ENCODE assay signal across 10 mouse cellular contexts in genomic region chr15:95829553-95830205, GRCm38 (mm10). TPM values are rescaled to one million over a fixed set of nuclear protein-coding genes. Genes with fewer than 3 reads are reported as not detected.
DNase-seq lines count a peak whose midpoint lies in the region; ATAC-seq lines count a peak whose summit lies in the region.
"Had no signal": no experiment of that assay in that cellular context is flagged by ENCODE, and none has a peak within 500 bp of the region (broad histone marks: within the 10 kb centered on the region; RNA-seq: fewer than 3 reads in every experiment).

No protein-coding gene starts in this region.

- H3K27ac ChIP-seq in hindbrain, embryonic 10.5 days = peak overlapping the region; percentile 79
- no peak overlapping the region for H3K27ac ChIP-seq in hindbrain, embryonic 11.5 days (ENCODE audit: low read depth, low read length)
- H3K27ac ChIP-seq in brown adipose tissue, adult 24 weeks (replicated peaks; ENCODE audit: low read depth, low read length) = peak overlapping the region; percentile 32; the same call in 1 of the 2 replicates
- H3K27ac ChIP-seq in midbrain, embryonic 11.5 days (ENCODE audit: low read depth, low read length) = no peak overlapping the region

- no peak for ATAC-seq in hindbrain, embryonic 11.5 days (ENCODE audit: low FRiP score)
- ATAC-seq in midbrain, embryonic 11.5 days (ENCODE audit: low FRiP score) = no peak

- DNase-seq in hindbrain, embryonic 10.5 days (ENCODE audit: low spot score) = no peak
- DNase-seq in hindbrain, embryonic 11.5 days (ENCODE audit: low spot score) = no peak
- DNase-seq in kidney, adult 11 months = peak; percentile 59
- DNase-seq in midbrain, embryonic 11.5 days (ENCODE audit: low spot score, missing footprints) = peak; percentile 83
- DNase-seq in layer of hippocampus, adult 9-10 months (ENCODE audit: low spot score) = no peak
- no peak for DNase-seq in frontal cortex, postnatal 10 days (ENCODE audit: low spot score in 2 of 2)
- DNase-seq in spleen, adult 18-20 months = no peak
- DNase-seq: cerebellum, adult 11 months; liver, embryonic 13.5 days had no signal

- H3K4me1 ChIP-seq in hindbrain, embryonic 10.5 days (replicated peaks) = peaks cover 47% of the 10 kb centered on the region
- H3K4me1 ChIP-seq in hindbrain, embryonic 11.5 days (replicated peaks; ENCODE audit: control insufficient read depth, insufficient read depth, low read length) = 0 out of 2 replicates have a peak, but pooled peaks cover 8% of the 10 kb centered on the region
- H3K4me1 ChIP-seq in brown adipose tissue, adult 24 weeks (ENCODE audit: control insufficient read depth, insufficient read depth, insufficient read length, low read length) = peaks cover 48% of the 10 kb centered on the region
- peaks cover 25% of the 10 kb centered on the region for H3K4me1 ChIP-seq in midbrain, embryonic 11.5 days (ENCODE audit: control insufficient read depth, insufficient read depth, low read length)

- no peak overlapping the region for H3K9ac ChIP-seq in hindbrain, embryonic 11.5 days (ENCODE audit: low read depth, low read length)
- no peak overlapping the region for H3K9ac ChIP-seq in midbrain, embryonic 11.5 days (ENCODE audit: low read length)
- H3K9ac ChIP-seq: liver, embryonic 13.5 days had no signal

- 66% methylated on average over 14 of the region's 14 CpGs for WGBS in hindbrain, embryonic 10.5 days
- WGBS in hindbrain, embryonic 11.5 days = 68% methylated on average over 14 of the region's 14 CpGs
- WGBS in midbrain, embryonic 11.5 days = 69% methylated on average over 14 of the region's 14 CpGs

- H3K4me3 ChIP-seq in hindbrain, embryonic 10.5 days = no peak overlapping the region
- no peak overlapping the region for H3K4me3 ChIP-seq in hindbrain, embryonic 11.5 days (ENCODE audit: low read depth, low read length)
- no peak overlapping the region for H3K4me3 ChIP-seq in brown adipose tissue, adult 24 weeks (ENCODE audit: insufficient read depth, low read depth, low read length)
- H3K4me3 ChIP-seq in midbrain, embryonic 11.5 days (ENCODE audit: low read depth, low read length) = no peak overlapping the region
- H3K4me3 ChIP-seq: liver, embryonic 13.5 days had no signal

- no peak overlapping the region for H3K4me2 ChIP-seq in hindbrain, embryonic 11.5 days (replicated peaks; ENCODE audit: low read depth, low read length)
- H3K4me2 ChIP-seq in midbrain, embryonic 11.5 days = no peak overlapping the region
- H3K4me2 ChIP-seq: liver, embryonic 13.5 days had no signal

- 0 out of 2 replicates have a peak, but pooled peaks cover 4% of the 10 kb centered on the region for H3K27me3 ChIP-seq in hindbrain, embryonic 10.5 days (ENCODE audit: insufficient read depth, poor library complexity, severe bottlenecking)
- H3K27me3 ChIP-seq in hindbrain, embryonic 11.5 days (ENCODE audit: control insufficient read depth, insufficient read depth, low read length) = no peaks in the 10 kb centered on the region
- H3K27me3 ChIP-seq in midbrain, embryonic 11.5 days (ENCODE audit: control insufficient read depth, insufficient read depth, low read length) = no peaks in the 10 kb centered on the region
- H3K27me3 ChIP-seq: liver, embryonic 13.5 days had no signal

- peaks cover 6% of the 10 kb centered on the region for H3K36me3 ChIP-seq in hindbrain, embryonic 10.5 days
- H3K36me3 ChIP-seq in hindbrain, embryonic 11.5 days (ENCODE audit: control insufficient read depth, insufficient read depth, low read length) = no peaks in the 10 kb centered on the region
- no peaks in the 10 kb centered on the region for H3K36me3 ChIP-seq in midbrain, embryonic 11.5 days (ENCODE audit: control insufficient read depth, insufficient read depth, low read length)
- H3K36me3 ChIP-seq: liver, embryonic 13.5 days had no signal

- H3K9me3 ChIP-seq in hindbrain, embryonic 10.5 days = no peaks in the 10 kb centered on the region
- H3K9me3 ChIP-seq in hindbrain, embryonic 11.5 days (ENCODE audit: control insufficient read depth, low read length) = no peaks in the 10 kb centered on the region
- no peaks in the 10 kb centered on the region for H3K9me3 ChIP-seq in midbrain, embryonic 11.5 days (ENCODE audit: control insufficient read depth, low read length)
- H3K9me3 ChIP-seq: liver, embryonic 13.5 days had no signal

RNA-seq across cellular contexts. Expression of gene Ano6, which starts 39.0 kb away (rescaled TPM):
- polyA plus RNA-seq in hindbrain, embryonic 10.5 days (2016; fragmentation: Nextera tagmentation; extraction: Ambion mirVana) = 31.1 and 31.5 TPM in 2 replicates
- 33.5 and 37.2 TPM in 2 replicates for polyA plus RNA-seq in hindbrain, embryonic 11.5 days (2014; fragmentation: Nextera tagmentation; extraction: Ambion mirVana)
- 14.3 and 21.1 TPM in 2 replicates for polyA plus RNA-seq in brown adipose tissue, adult 24 weeks (2012; ENCODE audit: insufficient read depth, insufficient read length, missing spikeins)
- 30.3 and 30.8 TPM in 2 replicates for polyA plus RNA-seq in midbrain, embryonic 11.5 days (2014; fragmentation: Nextera tagmentation; extraction: Ambion mirVana)

Comparison
In these comparisons a context has a peak if more than half of its experiments do, and no peak if none do; other contexts are left out.
1. H3K27ac ChIP-seq: peak in hindbrain, embryonic 10.5 days (single experiment) and brown adipose tissue, adult 24 weeks (single experiment); none in hindbrain, embryonic 11.5 days (single experiment) and midbrain, embryonic 11.5 days (single experiment).
2. DNase-seq: peak in kidney, adult 11 months (single experiment) and midbrain, embryonic 11.5 days (single experiment); none in hindbrain, embryonic 10.5 days (single experiment), hindbrain, embryonic 11.5 days (single experiment), layer of hippocampus, adult 9-10 months (single experiment), frontal cortex, postnatal 10 days (0 of 2) and spleen, adult 18-20 months (0 of 2).